Mouse (Mus musculus) heart, embryonic 14.5 days (tissue): ENCODE measurements around the gene Ubr1. TPM values are rescaled to one million over a fixed set of nuclear protein-coding genes. Genes with fewer than 3 reads are reported as not detected.
"Not testable (repeated sequence)": the region's sequence is repeated elsewhere in the genome, so short reads cannot be mapped to it uniquely, and the experiment has no call there.

ENCODE experiments used
- ATAC-seq: fragments of 200-750 bp; cut with Nextera tagmentation; 2 replicates; pipeline ENCODE4 v1.8.0; 2017; ENCODE audit warnings: low read depth, moderate TSS enrichment; ENCODE audit not compliant: insufficient number of reproducible peaks, insufficient read depth, low FRiP score
- H3K27ac ChIP-seq, 2 experiments: fragments of 200-500 bp in 1 of 2; fragments of 300-500 bp in 1 of 2; sonication (generic) in 1 of 2; replicated peaks in 1 of 2; 2 replicates each; pipeline ENCODE4 v1.5.1; 2012 to 2014; ENCODE audit warnings: low read depth in 2 of 2, low read length in 2 of 2, control low read depth in 1 of 2, mild to moderate bottlenecking in 1 of 2, mixed read lengths in 1 of 2; ENCODE audit not compliant: control insufficient read depth in 1 of 2, insufficient read depth in 1 of 2
- H3K27me3 ChIP-seq: fragments of 300-500 bp; sonication (generic); 2 replicates; pipeline ENCODE4 v1.6.1; 2014; ENCODE audit warnings: mild to moderate bottlenecking, low read length, control low read depth; ENCODE audit not compliant: control insufficient read depth, insufficient read depth
- H3K36me3 ChIP-seq: fragments of 300-500 bp; sonication (generic); 2 replicates; pipeline ENCODE4 v1.6.1; 2014; ENCODE audit warnings: mild to moderate bottlenecking, control low read depth, low read length, mixed read lengths; ENCODE audit not compliant: control insufficient read depth, insufficient read depth
- H3K4me1 ChIP-seq, 2 experiments: fragments of 200-500 bp in 1 of 2; fragments of 300-500 bp in 1 of 2; sonication (generic) in 1 of 2; 2 replicates each; pipeline ENCODE4 v1.6.1; 2012 to 2014; ENCODE audit warnings: low read length in 2 of 2, control low read depth in 1 of 2, mixed read lengths in 1 of 2; ENCODE audit not compliant: control insufficient read depth in 2 of 2, insufficient read depth in 2 of 2
- H3K4me2 ChIP-seq: fragments of 300-500 bp; sonication (generic); 2 replicates; pipeline ENCODE4 v1.6.1; 2014; ENCODE audit warnings: mild to moderate bottlenecking, low read length
- H3K4me3 ChIP-seq, 2 experiments: fragments of 200-500 bp in 1 of 2; fragments of 300-500 bp in 1 of 2; sonication (generic) in 1 of 2; 2 replicates each; pipeline ENCODE4 v1.5.1; 2012 to 2014; ENCODE audit warnings: low read length in 2 of 2, mild to moderate bottlenecking in 2 of 2, control low read depth in 1 of 2, low read depth in 1 of 2, moderate library complexity in 1 of 2; ENCODE audit not compliant: control insufficient read depth in 1 of 2, insufficient read depth in 1 of 2
- H3K9ac ChIP-seq: fragments of 300-500 bp; sonication (generic); 2 replicates; pipeline ENCODE4 v1.6.1; 2014; ENCODE audit warnings: mild to moderate bottlenecking, low read length
- H3K9me3 ChIP-seq: fragments of 300-500 bp; sonication (generic); 2 replicates; pipeline ENCODE4 v1.6.1; 2016; ENCODE audit warnings: low read length, control low read depth; ENCODE audit not compliant: control insufficient read depth
- WGBS: fragments of 180-500 bp; shearing (Covaris S2); extraction: QIAGEN DNeasy Blood & Tissue Kit; methylation state at CpG from one replicate; pipeline ENCODE4 v1.1.7; 2014; 5-methylcytosine and 5-hydroxymethylcytosine counted together
- polyA plus RNA-seq: library from polyadenylated mRNA; unstranded; fragments of >200 nt; fragmentation: Nextera tagmentation; extraction: Ambion mirVana; gene quantifications from 2 replicates; pipeline ENCODE4 v1.2.1, GENCODE M21; 2014

The Ubr1 gene
- polyA plus RNA-seq, 1 experiment from 2014 or later, result 24.4 TPM

- peak within 1 kb of the TSS; percentile 89 to 90 for H3K4me3 ChIP-seq
- peak; percentile 97 for ATAC-seq
- H3K4me1 ChIP-seq, result peaks cover 2 to 5% of the 10 kb centered on the region in 2 experiments
- 2% methylated on average over 34 of the region's 34 CpGs for WGBS
- peak within 1 kb of the TSS; percentile 76 for H3K4me2 ChIP-seq
- H3K27me3 ChIP-seq, result no peaks in the 10 kb centered on the region
- H3K36me3 ChIP-seq, result peaks cover 20% of the 10 kb centered on the region
- peak within 1 kb of the TSS; percentile 31 to 41; a peak in 1 of 4 replicates for H3K27ac ChIP-seq
- H3K9ac ChIP-seq, result peak within 1 kb of the TSS; percentile 80
- no peaks in the 10 kb centered on the region for H3K9me3 ChIP-seq
Observed at GRCm38 (mm10) chr2:121007925-121008663, 37.6 kb upstream of the Ubr1 start, which contains the start of gene Ccndbp1. Gene Ccndbp1 (plus strand): TSS chr2:121008403.

- Histone ChIP-seq H3K27me3 (no peaks in the 10 kb centered on the region), H3K9ac (no peak overlapping the region), H3K4me1 (peaks cover 2 to 5% of the 10 kb centered on the region in 2 experiments), H3K4me3 (no peak overlapping the region), H3K4me2 (no peak overlapping the region), H3K27ac (no peak overlapping the region), H3K9me3 (no peaks in the 10 kb centered on the region), H3K36me3 (peaks cover 10% of the 10 kb centered on the region; the same call in 1 of the 2 replicates)
- ATAC-seq, result no peak
- WGBS, result 79% methylated on average over 1 of the region's 1 CpGs
Observed at GRCm38 (mm10) chr2:121006986-121007385, 36.5 kb upstream of the Ubr1 start.

DNA sequence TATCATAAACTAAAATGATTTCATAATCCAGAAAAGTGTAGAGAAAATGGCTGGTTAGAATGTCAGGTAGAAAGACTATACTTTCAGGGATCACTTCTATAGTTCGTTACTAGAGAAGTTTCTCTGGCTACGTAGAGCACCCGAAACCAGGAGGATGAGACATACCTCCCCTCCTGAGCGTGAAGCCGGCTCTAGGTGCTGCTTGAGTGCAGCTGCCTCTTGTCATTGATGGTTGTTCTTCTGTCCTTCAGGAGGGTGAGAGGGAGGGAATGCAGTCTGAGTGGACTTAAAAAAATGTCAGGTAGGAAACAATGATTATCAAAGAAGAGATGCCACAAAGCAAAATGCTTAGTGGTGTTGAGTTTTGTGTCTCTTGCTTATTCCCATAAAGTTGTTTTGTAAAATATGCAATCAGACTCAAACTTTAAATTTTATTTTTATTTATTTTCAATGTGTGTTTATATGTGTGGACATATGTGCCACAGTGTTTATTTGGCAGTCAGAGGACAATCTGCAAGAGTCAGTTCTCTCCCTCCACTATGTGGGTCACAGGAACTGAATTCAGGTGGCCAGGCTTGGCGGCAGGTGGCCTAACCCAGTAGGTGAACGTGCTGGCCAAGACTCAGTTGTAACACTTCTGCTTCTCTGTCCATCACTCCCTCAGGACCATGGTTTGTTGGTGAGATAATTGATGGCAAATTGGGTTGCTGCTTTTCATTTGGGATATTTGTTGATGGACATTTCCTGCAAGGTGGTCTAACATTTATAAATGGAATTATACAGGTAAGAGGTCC is 33.7 kb upstream of the Ubr1 start:
- H3K27ac ChIP-seq, result no peak overlapping the region
- no peaks in the 10 kb centered on the region for H3K36me3 ChIP-seq
- no peak overlapping the region for H3K4me3 ChIP-seq
- no peak for ATAC-seq
- peaks cover 2 to 5% of the 10 kb centered on the region in 2 experiments for H3K4me1 ChIP-seq
- WGBS, result 74% methylated on average over 7 of the region's 7 CpGs
- no peak overlapping the region for H3K9ac ChIP-seq
- no peak overlapping the region for H3K4me2 ChIP-seq
- H3K9me3 ChIP-seq, result no peaks in the 10 kb centered on the region
- no peaks in the 10 kb centered on the region for H3K27me3 ChIP-seq

DNA sequence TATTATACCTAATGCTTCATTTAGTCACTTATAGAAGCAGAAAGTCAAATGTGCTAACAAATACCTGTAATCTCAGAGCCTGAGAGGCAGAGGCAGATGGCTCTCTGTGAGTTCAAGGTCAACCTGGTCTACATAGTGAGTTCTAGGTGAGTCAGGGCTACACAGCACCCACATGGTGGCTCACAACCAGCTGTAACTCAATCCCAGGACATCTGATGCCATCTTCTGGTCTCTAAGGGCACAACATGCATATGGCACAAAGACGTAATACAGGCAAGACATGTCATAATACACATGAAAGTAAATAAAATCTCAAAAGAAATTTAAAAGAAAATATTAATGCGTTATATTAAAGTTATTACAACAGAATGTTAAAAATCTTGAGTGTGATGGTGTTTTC is 33.1 kb upstream of the Ubr1 start:
- no peak for ATAC-seq
- H3K4me3 ChIP-seq, result no peak overlapping the region
- H3K36me3 ChIP-seq, result no peaks in the 10 kb centered on the region
- H3K27ac ChIP-seq, result no peak overlapping the region
- no peaks in the 10 kb centered on the region for H3K4me1 ChIP-seq
- H3K9me3 ChIP-seq, result no peaks in the 10 kb centered on the region
- H3K4me2 ChIP-seq, result no peak overlapping the region
- no peak overlapping the region for H3K9ac ChIP-seq
- H3K27me3 ChIP-seq, result no peaks in the 10 kb centered on the region
- 62% methylated on average over 2 of the region's 2 CpGs for WGBS

DNA sequence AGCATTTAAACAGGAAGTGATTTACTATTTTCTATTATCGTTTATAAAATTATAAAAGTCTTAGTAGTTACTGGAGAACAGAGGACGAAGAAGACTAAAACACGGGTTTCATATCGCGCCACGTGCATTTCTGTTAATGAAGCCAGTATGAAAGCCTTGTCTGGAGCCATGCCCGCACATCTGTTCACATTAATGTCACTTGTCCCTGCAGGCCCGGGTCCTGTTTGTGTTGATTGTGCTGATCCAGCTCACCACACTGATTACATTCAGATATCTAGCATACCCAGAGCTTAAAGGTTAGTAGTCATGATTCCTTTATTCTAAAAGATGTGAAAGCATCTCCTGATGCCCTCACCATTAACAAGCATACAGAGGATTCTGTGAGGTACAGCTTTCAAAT is 28.3 kb upstream of the Ubr1 start:
- ATAC-seq, result no peak
- H3K27ac ChIP-seq, result no peak overlapping the region
- H3K9ac ChIP-seq, result no peak overlapping the region
- no peaks in the 10 kb centered on the region for H3K9me3 ChIP-seq
- 79% methylated on average over 8 of the region's 8 CpGs for WGBS
- no peak overlapping the region for H3K4me2 ChIP-seq
- H3K4me1 ChIP-seq, result no peaks in the 10 kb centered on the region
- no peak overlapping the region for H3K4me3 ChIP-seq
- no peaks in the 10 kb centered on the region for H3K36me3 ChIP-seq
- H3K27me3 ChIP-seq, result no peaks in the 10 kb centered on the region

- H3K9ac ChIP-seq, H3K27me3 ChIP-seq, H3K4me1 ChIP-seq, H3K27ac ChIP-seq, H3K4me2 ChIP-seq, ATAC-seq, H3K36me3 ChIP-seq, H3K9me3 ChIP-seq, H3K4me3 ChIP-seq: not testable (repeated sequence)
- WGBS, result 65% methylated on average over 1 of the region's 1 CpGs
Observed at GRCm38 (mm10) chr2:120996607-120997006, 26.1 kb upstream of the Ubr1 start.

GRCm38 (mm10) chr2:120991196-120991595 is 20.7 kb upstream of the Ubr1 start:
- Histone ChIP-seq H3K27ac (no peak overlapping the region), H3K9me3 (no peaks in the 10 kb centered on the region), H3K4me1 (no peaks in the 10 kb centered on the region), H3K4me3 (no peak overlapping the region), H3K4me2 (no peak overlapping the region), H3K36me3 (no peaks in the 10 kb centered on the region), H3K27me3 (no peaks in the 10 kb centered on the region), H3K9ac (no peak overlapping the region)
- WGBS, result 74% methylated on average over 4 of the region's 4 CpGs
- no peak for ATAC-seq
